Mouse (Mus musculus) gastrocnemius, postnatal 36 days (tissue): ENCODE results near the gene Slpi. TPM values are rescaled to one million over a fixed set of nuclear protein-coding genes. Genes with fewer than 3 reads are reported as not detected.
"Not testable (repeated sequence)": the region's sequence is repeated elsewhere in the genome, so short reads cannot be mapped to it uniquely, and the experiment has no call there.

Source experiments
- DNase-seq, 2 experiments: peaks; one replicate each; pipeline ENCODE4 v3.0.0; 2022
- intact Hi-C: fragments of 180-260 bp; cut with DNase I; formaldehyde crosslinking; loops from one replicate; pipeline ENCODE4 v1.15.1; 2025
- microRNA-seq, 2 experiments: library from miRNA; unstranded; fragments of <30 nt; microRNA quantifications; one replicate each; pipeline ENCODE4 v1.2.0; 2021
- total RNA-seq, 2 experiments: library from RNA; stranded (reverse); gene quantifications; 2 replicates each; pipeline ENCODE4 v1.2.3; 2021

The Slpi gene
- total RNA-seq, 2 experiments from 2014 or later: 1.1 TPM; not detected in 1

DNA sequence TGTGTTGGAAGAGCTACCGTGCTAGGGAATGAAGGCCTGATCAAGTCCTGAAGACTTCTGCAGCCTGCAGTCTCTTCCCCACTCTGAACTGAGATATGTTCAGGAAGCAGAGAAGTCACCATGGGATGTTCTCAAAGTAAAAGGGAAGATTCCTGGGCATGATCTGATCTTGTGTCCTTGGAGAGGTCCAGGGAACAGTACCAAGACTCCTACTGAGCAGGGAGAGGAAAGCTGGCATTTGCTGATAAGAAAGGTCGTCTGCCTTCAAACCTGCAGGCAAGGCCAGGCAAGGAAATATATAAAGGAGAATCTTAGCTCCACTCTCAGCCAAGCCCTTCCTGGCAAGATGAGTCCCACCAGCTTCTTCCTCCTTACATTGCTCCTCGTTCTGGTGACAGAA, 56.5 kb downstream of the Slpi start, which contains the start of gene Svs5:
Gene Svs5, plus strand, starts transcription at position 301 of the 400 bp plus-strand sequence.
- DNase-seq, intact Hi-C loops: not testable (repeated sequence)

DNA sequence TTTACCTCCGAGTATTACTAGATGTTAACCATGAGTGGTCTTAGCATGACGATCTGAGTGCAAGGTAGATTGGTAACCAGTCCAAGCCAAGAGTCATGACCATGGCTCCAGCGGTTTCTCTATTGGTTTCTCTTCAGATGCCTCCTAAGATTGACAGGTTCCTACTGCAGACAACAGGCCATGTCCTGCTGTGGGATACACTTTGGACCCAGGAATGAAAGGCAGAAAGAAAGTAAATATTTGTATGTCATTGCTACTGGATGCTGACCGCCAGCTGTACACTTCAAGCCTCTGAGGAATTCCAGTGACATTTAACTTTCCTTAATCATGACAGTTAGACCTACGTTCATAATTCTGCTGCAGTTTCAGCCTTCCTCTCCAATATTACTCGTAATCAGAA, 67.9 kb downstream of the Slpi start:
- no peak for DNase-seq

DNA sequence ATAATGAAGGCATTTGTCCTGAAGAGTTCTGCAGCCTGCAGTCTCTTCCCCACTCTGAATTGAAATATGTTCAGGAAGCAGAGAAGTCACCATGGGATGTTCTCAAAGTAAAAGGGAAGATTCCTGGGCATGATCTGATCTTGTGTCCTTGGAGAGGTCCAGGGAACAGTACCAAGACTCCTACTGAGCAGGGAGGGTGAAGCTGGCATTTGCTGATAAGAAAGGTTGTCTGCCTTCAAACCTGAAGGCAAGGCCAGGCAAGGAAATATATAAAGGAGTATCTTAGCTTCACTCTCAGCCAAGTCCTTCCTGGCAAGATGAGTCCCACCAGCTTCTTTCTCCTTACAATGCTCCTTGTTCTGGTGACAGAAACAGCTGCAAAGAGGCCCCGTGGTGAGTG, 72.4 kb downstream of the Slpi start, which contains the start of gene Svs6:
Gene Svs6, plus strand, starts transcription at position 301 of the 400 bp plus-strand sequence.
- intact Hi-C loops, DNase-seq: not testable (repeated sequence)

More for the DNA sequence above, 67.9 kb downstream of the Slpi start:
- intact Hi-C loops: no loop called here

DNA sequence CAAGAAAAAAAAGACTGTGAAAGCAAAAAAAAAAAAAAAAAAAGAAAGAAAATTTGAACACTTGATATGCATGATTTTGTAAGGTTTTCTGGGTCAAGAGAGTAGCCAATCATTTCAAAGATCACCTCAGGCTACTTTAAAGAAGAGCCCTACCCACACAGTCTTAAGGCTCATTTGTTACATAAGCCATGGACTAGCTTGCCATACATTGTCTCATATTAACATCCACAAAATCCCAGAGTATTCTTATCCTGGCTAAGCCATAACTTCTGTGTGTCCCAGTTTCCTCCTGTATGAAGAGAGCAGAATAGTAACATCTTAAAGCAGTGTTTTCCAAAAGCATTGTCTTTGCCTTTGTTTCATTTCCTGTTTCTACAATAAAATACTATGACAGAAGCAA, 73.4 kb downstream of the Slpi start:
- intact Hi-C loops, DNase-seq: not testable (repeated sequence)

DNA sequence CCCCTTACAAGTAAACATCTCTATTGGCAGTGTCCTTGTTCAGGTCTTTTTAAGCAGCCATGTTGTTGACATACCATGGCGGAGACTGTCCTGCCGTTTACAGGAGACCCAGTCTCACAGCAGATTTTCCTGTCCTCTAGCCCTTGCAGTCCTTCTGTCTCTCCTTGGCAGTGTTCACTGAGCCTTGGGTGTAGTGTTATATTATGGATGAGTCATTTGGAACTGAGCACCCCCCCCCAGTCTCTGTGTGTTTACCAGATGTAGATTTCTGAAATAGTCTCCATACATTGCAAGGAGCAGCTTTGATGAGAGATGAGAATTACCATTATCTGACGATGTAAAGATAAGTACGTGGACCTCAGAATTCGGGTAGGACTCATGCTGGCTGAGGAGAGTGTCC, 76.3 kb downstream of the Slpi start:
- intact Hi-C loops: no loop called here
- no peak for DNase-seq

Small RNAs within 50 kb of the gene (microRNA-seq; reads per million reads assigned to microRNA genes)
- 0 reads per million in 2 experiments for gene Mir7678

Other genes with a start within 250 kb of the Slpi start
- under 1 TPM; 0.46 to 0.67 TPM for gene Kcns1, start 218.0 kb downstream of the Slpi start, total RNA-seq
- gene Wfdc5, start 206.4 kb downstream of the Slpi start, total RNA-seq: under 1 TPM in 1 of 2 experiments, not detected in 1; 0.20 TPM
- gene Wfdc12, start 198.5 kb downstream of the Slpi start, total RNA-seq: not detected
- gene Wfdc15a, start 189.0 kb downstream of the Slpi start, total RNA-seq: not detected
- gene Wfdc15b, start 167.4 kb downstream of the Slpi start, total RNA-seq: not detected
- not detected for gene Svs2, start 150.6 kb downstream of the Slpi start, total RNA-seq
- not detected for gene Svs3b, start 132.5 kb downstream of the Slpi start, total RNA-seq
- gene Svs4, start 110.6 kb downstream of the Slpi start, total RNA-seq: not detected
- not detected for gene Svs3a, start 99.8 kb downstream of the Slpi start, total RNA-seq
- not detected for gene Svs6, start 72.3 kb downstream of the Slpi start, total RNA-seq
- gene Svs5, start 56.4 kb downstream of the Slpi start, total RNA-seq: not detected
- gene Rbpjl, start 14.0 kb upstream of the Slpi start, total RNA-seq: not detected
- 1 to 10 TPM; 1.5 to 1.7 TPM for gene Matn4, start 16.1 kb upstream of the Slpi start, total RNA-seq
- 10 to 100 TPM; 36.5 to 50.3 TPM for gene Sdc4, start 54.8 kb upstream of the Slpi start, total RNA-seq
- gene Sys1, start 67.9 kb upstream of the Slpi start, total RNA-seq: 10 to 100 TPM; 17.2 to 20.3 TPM
- gene Gm20458, start 71.9 kb upstream of the Slpi start, total RNA-seq: 1 to 10 TPM; 2.5 to 5.3 TPM
- gene Trp53tg5, start 84.6 kb upstream of the Slpi start, total RNA-seq: not detected
- gene Dbndd2, start 97.0 kb upstream of the Slpi start, total RNA-seq: 10 to 100 TPM; 24.6 to 25.8 TPM
- 10 to 100 TPM; 31.8 to 32.5 TPM for gene Pigt, start 108.4 kb upstream of the Slpi start, total RNA-seq
- gene Wfdc2, start 173.3 kb upstream of the Slpi start, total RNA-seq: under 1 TPM in 1 of 2 experiments, not detected in 1; 0.71 TPM
- not detected for gene Spint3, start 184.4 kb upstream of the Slpi start, total RNA-seq
- gene Wfdc6a, start 196.4 kb upstream of the Slpi start, total RNA-seq: not detected
- not detected for gene Eppin, start 204.5 kb upstream of the Slpi start, total RNA-seq
- not detected for gene Wfdc6b, start 224.4 kb upstream of the Slpi start, total RNA-seq
- gene Wfdc8, start 224.5 kb upstream of the Slpi start, total RNA-seq: not detected
- not detected for gene Wfdc16, start 249.7 kb upstream of the Slpi start, total RNA-seq